Mouse (Mus musculus) bone marrow macrophage, adult 2 months (primary cell): ENCODE measurements around the gene Dthd1. TPM values are rescaled to one million over a fixed set of nuclear protein-coding genes. Genes with fewer than 3 reads are reported as not detected.

Experiments used
- H3K27ac ChIP-seq: 2 replicates; pipeline ENCODE4 v1.5.1; 2012; ENCODE audit warnings: low read depth, low read length; ENCODE audit not compliant: insufficient read depth
- H3K4me1 ChIP-seq: 2 replicates; pipeline ENCODE4 v1.6.1; 2012; ENCODE audit warnings: low read length; ENCODE audit not compliant: control insufficient read depth, insufficient read depth
- H3K4me3 ChIP-seq: 2 replicates; pipeline ENCODE4 v1.5.1; 2012; ENCODE audit warnings: mild to moderate bottlenecking, low read length, moderate library complexity; ENCODE audit not compliant: insufficient read depth
- CTCF ChIP-seq: IDR thresholded peaks from 2 replicates; pipeline ENCODE4 v1.5.1; 2012; ENCODE audit warnings: low read depth, mild to moderate bottlenecking, low read length, moderate library complexity
- POLR2A ChIP-seq: IDR thresholded peaks from 2 replicates; pipeline ENCODE4 v1.6.1; 2012; ENCODE audit warnings: mild to moderate bottlenecking, low read depth, low read length, borderline replicate concordance
- polyA plus RNA-seq: library from polyadenylated mRNA; stranded (reverse); fragments of >200 nt; gene quantifications from 2 replicates; pipeline ENCODE4 v1.2.4, GENCODE M21; 2012; ENCODE audit not compliant: missing spikeins, insufficient read depth, insufficient read length

Gene Dthd1
- polyA plus RNA-seq, 1 experiment, result not detected

DNA sequence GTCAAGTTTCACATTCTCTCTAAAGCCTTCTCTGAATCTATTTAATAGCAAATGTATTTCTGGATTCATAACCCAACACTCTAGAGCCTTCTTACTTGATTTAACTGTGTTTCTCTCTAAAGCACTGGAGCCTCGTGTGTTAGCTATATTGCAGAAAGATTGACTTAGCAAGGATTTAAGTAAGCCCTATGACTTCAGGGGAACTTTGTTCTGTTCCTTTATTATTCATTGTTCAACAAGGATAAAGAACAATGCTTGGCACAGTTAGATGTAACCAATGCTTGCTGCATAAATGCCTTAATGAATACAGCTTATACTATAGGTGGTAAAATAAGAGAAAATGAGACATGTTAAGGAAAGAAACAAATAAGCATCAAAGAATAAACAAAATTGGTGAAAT, 43.9 kb downstream of the Dthd1 start:
- no peak overlapping the region for H3K27ac ChIP-seq
- TF ChIP-seq POLR2A (no peak), CTCF (no peak)

GRCm38 (mm10) chr5:62858282-62858681, 44.7 kb downstream of the Dthd1 start:
- no peak overlapping the region for H3K4me3 ChIP-seq
- H3K4me1 ChIP-seq, result peaks cover 9% of the 10 kb centered on the region
- TF ChIP-seq CTCF (no peak), POLR2A (no peak)
- no peak overlapping the region for H3K27ac ChIP-seq

More for the DNA sequence above, 43.9 kb downstream of the Dthd1 start:
- Histone ChIP-seq H3K4me1 (peaks cover 9% of the 10 kb centered on the region), H3K4me3 (no peak overlapping the region)

- Histone ChIP-seq H3K27ac (no peak overlapping the region), H3K4me3 (no peak overlapping the region), H3K4me1 (no peaks in the 10 kb centered on the region; the same call in 1 of the 2 replicates)
- TF ChIP-seq CTCF (no peak), POLR2A (no peak)
Observed at GRCm38 (mm10) chr5:62864348-62864747, 50.7 kb downstream of the Dthd1 start.

- H3K4me1 ChIP-seq, result no peaks in the 10 kb centered on the region; the same call in 1 of the 2 replicates
- no peak overlapping the region for H3K27ac ChIP-seq
- no peak overlapping the region for H3K4me3 ChIP-seq
- TF ChIP-seq CTCF (no peak), POLR2A (no peak)
Observed at GRCm38 (mm10) chr5:62867003-62867402, 53.4 kb downstream of the Dthd1 start.

DNA sequence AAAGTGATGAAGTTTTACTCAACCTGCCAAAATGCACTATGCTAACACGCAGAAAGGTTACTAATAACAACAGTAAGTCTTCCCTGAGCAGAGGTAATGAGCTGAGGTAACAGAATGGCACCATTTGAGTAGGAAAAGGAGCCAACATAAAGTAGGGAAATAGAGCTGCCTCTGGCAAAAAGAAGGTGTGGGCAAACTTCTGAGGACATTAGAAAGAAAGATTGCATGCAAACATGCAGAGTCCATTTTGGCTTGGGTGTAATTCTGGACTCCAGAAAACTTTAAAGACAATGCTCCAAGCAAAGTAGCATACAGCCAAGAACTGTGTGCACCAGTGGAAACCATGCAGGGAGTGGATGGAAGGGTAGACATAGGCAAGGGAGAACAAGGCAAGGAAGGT, 65.9 kb downstream of the Dthd1 start:
- H3K4me1 ChIP-seq, result no peaks in the 10 kb centered on the region
- H3K4me3 ChIP-seq, result no peak overlapping the region
- H3K27ac ChIP-seq, result no peak overlapping the region
- TF ChIP-seq CTCF (no peak), POLR2A (no peak)

DNA sequence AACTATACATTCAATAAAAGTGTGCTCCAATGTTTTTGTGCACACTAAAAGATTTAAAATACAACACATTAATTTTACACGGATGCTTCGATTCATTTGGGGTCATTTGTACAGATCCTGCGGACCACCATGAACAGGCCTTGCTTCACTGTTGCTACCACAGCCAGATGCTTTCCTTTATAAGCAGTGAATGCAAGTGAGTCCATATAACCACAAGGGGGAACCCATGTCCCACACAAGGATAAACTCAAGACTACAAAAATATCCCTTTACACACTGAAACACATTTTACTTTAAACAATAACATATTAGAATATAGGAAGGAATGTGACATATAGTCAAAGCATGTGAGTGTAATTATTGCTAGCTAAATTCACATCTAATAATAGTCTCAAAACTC, 81.7 kb downstream of the Dthd1 start:
- Histone ChIP-seq H3K4me1 (no peaks in the 10 kb centered on the region), H3K4me3 (no peak overlapping the region), H3K27ac (no peak overlapping the region)
- TF ChIP-seq POLR2A (no peak), CTCF (no peak)

DNA sequence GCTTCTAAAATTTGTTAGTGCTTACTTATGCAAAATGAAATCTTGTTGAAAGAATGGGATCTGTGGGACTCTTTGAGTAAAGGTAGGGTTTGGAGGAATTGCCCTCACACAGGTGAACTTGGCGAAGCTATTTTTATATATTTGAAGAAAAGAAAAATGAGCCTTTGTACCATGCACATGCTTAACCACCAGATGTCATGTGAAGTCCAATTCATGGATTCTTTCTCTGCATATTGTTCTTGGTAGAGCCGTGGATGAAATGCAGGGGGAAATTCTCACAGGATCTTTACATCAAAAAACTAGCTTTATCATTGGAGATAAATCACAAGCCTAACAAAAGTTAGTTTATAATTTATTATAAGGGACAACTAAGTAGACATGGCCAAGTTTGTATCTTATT, 93.3 kb downstream of the Dthd1 start:
- no peak for TF ChIP-seq CTCF
- TF ChIP-seq POLR2A, result no peak
- no peak overlapping the region for H3K4me3 ChIP-seq
- no peak overlapping the region for H3K27ac ChIP-seq
- no peaks in the 10 kb centered on the region for H3K4me1 ChIP-seq

DNA sequence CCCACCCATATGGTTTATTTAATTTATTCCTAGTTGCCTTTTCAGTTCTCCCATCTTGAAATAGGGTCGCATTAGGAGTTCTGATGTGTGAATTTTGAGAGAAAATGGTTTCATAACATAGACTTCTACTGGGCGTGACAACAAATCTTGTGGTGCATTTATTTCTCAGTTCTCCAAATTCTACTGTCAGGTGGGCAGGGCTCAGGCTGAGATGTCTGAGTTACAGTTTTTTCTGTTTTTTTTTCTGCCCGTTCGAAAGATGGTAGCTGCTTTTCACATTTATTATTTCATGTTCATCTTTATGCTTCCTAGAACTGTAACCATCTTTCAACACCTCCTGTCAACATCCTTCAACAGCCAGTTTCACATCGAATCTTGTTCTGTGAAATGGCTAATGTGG, 95.5 kb downstream of the Dthd1 start:
- Histone ChIP-seq H3K4me3 (no peak overlapping the region), H3K4me1 (no peaks in the 10 kb centered on the region), H3K27ac (no peak overlapping the region)
- TF ChIP-seq POLR2A (no peak), CTCF (no peak)

DNA sequence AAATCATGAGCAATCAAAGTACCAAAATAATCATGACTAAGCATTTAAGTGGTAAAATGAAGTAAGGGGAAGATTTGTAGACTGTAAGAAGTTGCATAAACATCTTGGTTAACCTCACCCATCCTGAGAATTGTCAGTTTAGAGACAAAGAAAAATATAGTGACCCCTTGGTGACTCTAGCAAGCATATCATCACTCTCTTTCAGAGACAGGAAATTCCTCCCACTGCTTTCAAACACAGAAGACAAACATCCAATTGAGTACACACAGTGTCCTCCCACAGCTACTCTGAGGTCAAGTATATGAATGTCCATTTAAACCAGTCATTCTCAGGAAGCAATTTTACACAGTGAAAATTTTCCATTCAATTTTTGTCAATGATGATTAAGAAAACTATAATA, 111.0 kb downstream of the Dthd1 start:
- Histone ChIP-seq H3K4me3 (no peak overlapping the region), H3K4me1 (no peaks in the 10 kb centered on the region), H3K27ac (no peak overlapping the region)
- TF ChIP-seq POLR2A (no peak), CTCF (no peak)

Other genes starting within 250 kb of the Dthd1 start
- 1.6 and 2.2 TPM in 2 replicates for gene Arap2, start 47.7 kb upstream of the Dthd1 start, polyA plus RNA-seq